Mouse (Mus musculus): ENCODE data around the gene Amd1.
A peak's percentile ranks its signal among the peaks of the same experiment; 100 is the strongest.

Amd1 gene

GRCm38 (mm10) chr10:40302140-40302985 is at the start of gene Amd1:
TSS of gene Amd1 (minus strand) at chr10:40302186.
- peak; percentile 98 for DNase-seq (ENCODE audit: low read depth, low spot score)

GRCm38 (mm10) chr10:40351156-40351555 is 49.2 kb upstream of the Amd1 start:
- DNase-seq (ENCODE audit: low read depth, low spot score), result no peak

GRCm38 (mm10) chr10:40350245-40350932 is 48.4 kb upstream of the Amd1 start:
- DNase-seq (ENCODE audit: low read depth, low spot score), result no peak

- DNase-seq (ENCODE audit: low read depth, low spot score), result peak; percentile 48
These were observed 47.7 kb upstream of the Amd1 start for GRCm38 (mm10) chr10:40349631-40350177.

- peak; percentile 100 for DNase-seq (ENCODE audit: low read depth, low spot score)
These were observed 46.9 kb upstream of the Amd1 start for GRCm38 (mm10) chr10:40348566-40349536.

- no peak for DNase-seq (ENCODE audit: low read depth, low spot score)
These were observed 45.5 kb upstream of the Amd1 start for GRCm38 (mm10) chr10:40347461-40347954.

GRCm38 (mm10) chr10:40346776-40347403 is 44.9 kb upstream of the Amd1 start:
- DNase-seq (ENCODE audit: low read depth, low spot score), result no peak

GRCm38 (mm10) chr10:40342036-40342435 is 40.0 kb upstream of the Amd1 start:
- no peak for DNase-seq (ENCODE audit: low read depth, low spot score)

GRCm38 (mm10) chr10:40339351-40339964 is 37.5 kb upstream of the Amd1 start, which contains the start of gene Cdk19:
TSS of gene Cdk19 (plus strand) at chr10:40339564.
- DNase-seq (ENCODE audit: low read depth, low spot score), result no peak

GRCm38 (mm10) chr10:40332864-40333263 is 30.9 kb upstream of the Amd1 start:
- DNase-seq (ENCODE audit: low read depth, low spot score), result peak; percentile 61

- DNase-seq (ENCODE audit: low read depth, low spot score), result peak; percentile 64
These were observed 28.3 kb upstream of the Amd1 start for GRCm38 (mm10) chr10:40330262-40330661.

GRCm38 (mm10) chr10:40328004-40328551 is 26.1 kb upstream of the Amd1 start:
- DNase-seq (ENCODE audit: low read depth, low spot score), result peak; percentile 72

- no peak for DNase-seq (ENCODE audit: low read depth, low spot score)
These were observed 18.3 kb upstream of the Amd1 start for GRCm38 (mm10) chr10:40320306-40320705.

GRCm38 (mm10) chr10:40316841-40317585 is 15.0 kb upstream of the Amd1 start:
- no peak for DNase-seq (ENCODE audit: low read depth, low spot score)

GRCm38 (mm10) chr10:40312781-40313180 is 10.8 kb upstream of the Amd1 start:
- DNase-seq (ENCODE audit: low read depth, low spot score), result no peak

- DNase-seq (ENCODE audit: low read depth, low spot score), result peak; percentile 88
These were observed 8.1 kb upstream of the Amd1 start for GRCm38 (mm10) chr10:40309884-40310635.

- DNase-seq (ENCODE audit: low read depth, low spot score), result peak; percentile 19
These were observed 6.0 kb upstream of the Amd1 start for GRCm38 (mm10) chr10:40307826-40308583.

- peak; percentile 62 for DNase-seq (ENCODE audit: low read depth, low spot score)
These were observed 4.0 kb upstream of the Amd1 start for GRCm38 (mm10) chr10:40305989-40306388.

All from R1 (cell line).